Mouse (Mus musculus): Measurements from ENCODE around the gene Rpl19. TPM values are rescaled to one million over a fixed set of nuclear protein-coding genes. Genes with fewer than 3 reads are reported as not detected.

Rpl19 gene
- total and polyA plus RNA-seq, 3 experiments: 2,949 to 5,259 (median 3,446) TPM

DNA sequence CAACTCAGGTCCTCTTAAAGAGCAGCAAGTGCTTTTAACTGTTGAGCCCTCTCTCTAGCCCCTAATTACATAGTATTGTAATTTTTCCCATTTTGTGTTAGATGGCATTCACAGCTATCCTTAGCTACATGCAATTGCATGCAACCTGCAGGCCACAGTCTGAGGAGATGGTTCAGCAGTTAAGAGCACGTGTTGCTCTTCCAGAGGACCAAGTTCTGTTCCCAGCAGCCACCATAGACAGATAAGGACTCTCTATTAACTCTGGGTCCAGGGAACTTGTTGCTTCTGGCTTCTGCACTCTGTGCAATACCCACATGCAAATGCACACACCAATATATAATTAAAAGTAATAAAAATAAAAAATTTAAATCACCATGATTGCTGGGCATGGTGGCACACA, 29.8 kb upstream of the Rpl19 start:
- Histone ChIP-seq H3K79me2 (replicated peaks; ENCODE audit: control insufficient read depth, extremely low read depth, insufficient read depth, poor library complexity, severe bottlenecking) (no peaks in the 10 kb centered on the region), H3K4me1 (ENCODE audit: control insufficient read depth in 1 of 2, insufficient read depth in 2 of 2) (peaks cover 34 to 77% of the 10 kb centered on the region in 2 experiments), H3K27ac (ENCODE audit: insufficient read depth, low read depth) (no peak overlapping the region), H3K4me3 (replicated peaks in 1 of 3; ENCODE audit: low read depth in 2 of 3, low read length in 2 of 3, poor library complexity in 1 of 3) (no peak overlapping the region), H3K36me3 (replicated peaks in 1 of 2; ENCODE audit: control insufficient read depth in 1 of 2, insufficient read depth in 1 of 2, low read length in 1 of 2) (peaks cover 4 to 12% of the 10 kb centered on the region in 2 experiments), H3K9me3 (replicated peaks; ENCODE audit: low read length) (no peaks in the 10 kb centered on the region), H3K27me3 (replicated peaks) (no peaks in the 10 kb centered on the region), H3K4me2 (ENCODE audit: insufficient read depth, low read depth, poor library complexity, severe bottlenecking) (no peak overlapping the region), H3K9ac (ENCODE audit: insufficient read depth, low read depth) (no peak overlapping the region)
- dilution Hi-C loops (cut with MboI; ENCODE audit: extremely low pct_ligation_motif_present, extremely low pct_unique_long_range_greater_than_20kb, low sequenced_read_pairs): no loop called here
- in situ Hi-C loops (cut with MboI; ENCODE audit: low pct_ligation_motif_present, low pct_unique_long_range_greater_than_20kb, low sequenced_read_pairs): no loop called here
- no peak for DNase-seq (ENCODE audit: extremely low read depth)
- TF ChIP-seq RCOR1 (conservative IDR thresholded peaks at IDR 0.05; ENCODE audit: low read depth, low read length) (no peak), POLR2AphosphoS2 (IDR thresholded peaks at IDR 0.05; ENCODE audit: low read depth, low read length) (no peak), ELF1 (IDR thresholded peaks at IDR 0.05; ENCODE audit: low read depth, low read length) (no peak)

DNA sequence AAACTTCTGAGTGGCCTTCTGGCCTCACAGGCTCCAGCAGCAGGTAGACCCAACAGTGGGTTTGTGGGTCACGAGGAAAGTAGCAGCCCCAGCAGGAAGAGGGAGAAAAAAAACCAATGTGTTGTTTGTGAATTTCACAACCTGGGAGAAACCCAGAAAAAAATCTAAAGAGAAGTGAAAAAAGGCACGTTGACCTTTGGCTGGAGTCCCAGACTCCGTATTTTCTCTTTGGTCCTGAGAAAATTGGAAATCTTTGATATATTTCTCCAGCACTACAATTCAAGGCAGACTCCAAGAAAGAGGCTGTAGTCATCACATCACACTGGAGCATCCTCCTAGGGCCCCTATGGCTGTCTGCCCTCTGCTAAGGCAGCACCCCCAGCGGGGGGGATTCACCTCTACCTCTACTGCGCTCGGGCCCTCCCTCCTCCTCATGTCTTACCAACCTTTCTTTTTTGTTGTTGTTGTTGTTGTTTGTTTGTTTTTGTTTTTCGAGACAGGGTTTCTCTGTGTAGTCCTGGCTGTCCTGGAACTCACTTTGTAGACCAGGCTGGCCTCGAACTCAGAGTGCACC, 29.0 kb upstream of the Rpl19 start:
- no peaks in the 10 kb centered on the region for H3K79me2 ChIP-seq (replicated peaks; ENCODE audit: control insufficient read depth, extremely low read depth, insufficient read depth, poor library complexity, severe bottlenecking)
- no peak overlapping the region for H3K9ac ChIP-seq (ENCODE audit: insufficient read depth, low read depth)
- H3K4me2 ChIP-seq (ENCODE audit: insufficient read depth, low read depth, poor library complexity, severe bottlenecking): no peak overlapping the region
- DNase-seq (ENCODE audit: extremely low read depth): no peak
- H3K4me3 ChIP-seq (replicated peaks in 1 of 3; ENCODE audit: low read depth in 2 of 3, low read length in 2 of 3, poor library complexity in 1 of 3): no peak overlapping the region
- peaks cover 40 to 79% of the 10 kb centered on the region in 2 experiments for H3K4me1 ChIP-seq (ENCODE audit: control insufficient read depth in 1 of 2, insufficient read depth in 2 of 2)
- in situ Hi-C loops (cut with MboI; ENCODE audit: low pct_ligation_motif_present, low pct_unique_long_range_greater_than_20kb, low sequenced_read_pairs): no loop called here
- peaks cover 0 to 6% of the 10 kb centered on the region in 2 experiments for H3K36me3 ChIP-seq (replicated peaks in 1 of 2; ENCODE audit: control insufficient read depth in 1 of 2, insufficient read depth in 1 of 2, low read length in 1 of 2)
- peak overlapping the region; percentile 88 for H3K27ac ChIP-seq (ENCODE audit: insufficient read depth, low read depth)
- H3K27me3 ChIP-seq (replicated peaks): no peaks in the 10 kb centered on the region
- TF ChIP-seq MAX (IDR thresholded peaks at IDR 0.05; ENCODE audit: low read length) (no peak), IRF4 (IDR thresholded peaks at IDR 0.05; ENCODE audit: low read depth, low read length) (peak; percentile 43; the same call in 1 of the 2 replicates), MYC (IDR thresholded peaks at IDR 0.05; ENCODE audit: low read depth, low read length) (0 out of 2 replicates have a peak, but pooled peaks have one; percentile 27), ZKSCAN1 (IDR thresholded peaks at IDR 0.05; ENCODE audit: borderline replicate concordance, low read depth, low read length) (no peak), EP300 (IDR thresholded peaks at IDR 0.05; ENCODE audit: low read length) (peak; percentile 59; the same call in 1 of the 2 replicates), ZNF384 (IDR thresholded peaks at IDR 0.05; ENCODE audit: low read depth, low read length) (peak; percentile 81), BHLHE40 (IDR thresholded peaks at IDR 0.05; ENCODE audit: low read depth, low read length) (peak; percentile 72), UBTF (IDR thresholded peaks at IDR 0.05; ENCODE audit: low read depth, low read length) (0 out of 2 replicates have a peak, but pooled peaks have one; percentile 29)
- dilution Hi-C loops (cut with MboI; ENCODE audit: extremely low pct_ligation_motif_present, extremely low pct_unique_long_range_greater_than_20kb, low sequenced_read_pairs): no loop called here
- no peaks in the 10 kb centered on the region for H3K9me3 ChIP-seq (replicated peaks; ENCODE audit: low read length)

DNA sequence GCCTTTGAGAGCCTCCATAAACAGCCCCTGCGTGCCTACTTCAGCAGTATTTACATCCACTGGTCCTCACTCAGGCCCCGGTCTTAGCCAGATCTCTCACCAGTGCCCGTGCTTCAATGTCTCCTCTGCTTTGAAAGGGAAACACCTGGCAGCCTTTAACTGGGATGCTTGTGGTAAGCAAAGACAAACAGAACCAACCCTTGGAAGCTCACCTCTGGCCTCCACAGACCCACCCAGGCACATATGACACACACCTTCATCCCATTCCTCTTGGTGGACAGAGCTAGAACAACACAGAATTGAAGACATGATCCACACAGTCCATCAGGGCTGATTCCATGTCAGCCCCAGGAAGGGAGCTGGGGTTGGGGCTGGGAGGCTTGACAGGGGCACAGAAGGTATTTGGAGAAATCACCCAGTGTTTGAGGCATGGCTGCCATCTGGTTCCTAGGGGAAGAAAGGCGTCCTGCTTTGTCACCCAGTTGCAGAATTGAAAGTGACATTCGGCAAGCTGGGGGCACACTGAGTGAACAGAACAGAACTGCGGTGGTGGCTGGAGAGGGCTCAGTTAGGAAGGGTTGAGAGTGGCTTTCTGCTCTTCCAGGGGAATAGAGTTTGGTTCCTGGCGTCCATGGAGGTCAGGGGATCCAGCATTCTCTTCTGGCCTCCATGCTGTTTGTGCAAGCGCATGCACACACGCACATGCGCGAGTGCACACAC, 28.3 kb upstream of the Rpl19 start:
- dilution Hi-C loops (cut with MboI; ENCODE audit: extremely low pct_ligation_motif_present, extremely low pct_unique_long_range_greater_than_20kb, low sequenced_read_pairs): no loop called here
- in situ Hi-C loops (cut with MboI; ENCODE audit: low pct_ligation_motif_present, low pct_unique_long_range_greater_than_20kb, low sequenced_read_pairs): no loop called here
- Histone ChIP-seq H3K9ac (ENCODE audit: insufficient read depth, low read depth) (peak overlapping the region; percentile 13; the same call in 1 of the 2 replicates), H3K9me3 (replicated peaks; ENCODE audit: low read length) (no peaks in the 10 kb centered on the region), H3K4me2 (ENCODE audit: insufficient read depth, low read depth, poor library complexity, severe bottlenecking) (peak overlapping the region; percentile 67; the same call in 1 of the 2 replicates), H3K79me2 (replicated peaks; ENCODE audit: control insufficient read depth, extremely low read depth, insufficient read depth, poor library complexity, severe bottlenecking) (no peaks in the 10 kb centered on the region), H3K4me3 (replicated peaks in 1 of 3; ENCODE audit: low read depth in 2 of 3, low read length in 2 of 3, poor library complexity in 1 of 3) (no peak overlapping the region), H3K4me1 (ENCODE audit: control insufficient read depth in 1 of 2, insufficient read depth in 2 of 2) (peaks cover 41 to 81% of the 10 kb centered on the region in 2 experiments), H3K27ac (ENCODE audit: insufficient read depth, low read depth) (peak overlapping the region; percentile 88), H3K27me3 (replicated peaks) (no peaks in the 10 kb centered on the region), H3K36me3 (replicated peaks in 1 of 2; ENCODE audit: control insufficient read depth in 1 of 2, insufficient read depth in 1 of 2, low read length in 1 of 2) (peaks cover 0 to 2% of the 10 kb centered on the region in 2 experiments)
- DNase-seq (ENCODE audit: extremely low read depth): peak; percentile 39
- TF ChIP-seq POLR2A (IDR thresholded peaks at IDR 0.05; ENCODE audit: low read depth, low read length): 0 out of 2 replicates have a peak, but pooled peaks have one; percentile 20
- TF ChIP-seq TBP (conservative IDR thresholded peaks at IDR 0.05; ENCODE audit: low read depth, low read length): no peak
- 0 out of 2 replicates have a peak, but pooled peaks have one; percentile 25 for TF ChIP-seq RCOR1 (conservative IDR thresholded peaks at IDR 0.05; ENCODE audit: low read depth, low read length)
- 0 out of 2 replicates have a peak, but pooled peaks have one; percentile 55 for TF ChIP-seq UBTF (IDR thresholded peaks at IDR 0.05; ENCODE audit: low read depth, low read length)
- no peak; the same call in 1 of the 2 replicates for TF ChIP-seq ETS1 (conservative IDR thresholded peaks at IDR 0.05; ENCODE audit: low read depth, low read length)
- no peak for TF ChIP-seq NELFE (IDR thresholded peaks at IDR 0.05; ENCODE audit: low read depth, low read length)
- TF ChIP-seq ZMIZ1 (IDR thresholded peaks at IDR 0.05; ENCODE audit: low read depth, low read length): 0 out of 2 replicates have a peak, but pooled peaks have one; percentile 19
- 0 out of 2 replicates have a peak, but pooled peaks have one; percentile 21 for TF ChIP-seq IRF4 (IDR thresholded peaks at IDR 0.05; ENCODE audit: low read depth, low read length)
- TF ChIP-seq MAZ (IDR thresholded peaks at IDR 0.05; ENCODE audit: low read depth, low read length): no peak
- TF ChIP-seq ZNF384 (IDR thresholded peaks at IDR 0.05; ENCODE audit: low read depth, low read length): no peak
- no peak; the same call in 1 of the 2 replicates for TF ChIP-seq BHLHE40 (IDR thresholded peaks at IDR 0.05; ENCODE audit: low read depth, low read length)
- TF ChIP-seq GABPA (IDR thresholded peaks at IDR 0.05; ENCODE audit: insufficient replicate concordance, low read depth, low read length): no peak
- 0 out of 2 replicates have a peak, but pooled peaks have one; percentile 41 for TF ChIP-seq MAFK (IDR thresholded peaks at IDR 0.05; ENCODE audit: insufficient replicate concordance, low read length)
- TF ChIP-seq CHD2 (IDR thresholded peaks at IDR 0.05; ENCODE audit: low read length): no peak
- peak; percentile 56; the same call in 1 of the 2 replicates for TF ChIP-seq TCF12 (IDR thresholded peaks at IDR 0.05; ENCODE audit: low read depth, low read length)

Data from CH12.LX (cell line).